ENCODE assay signal across 1 mouse cellular context in genomic region chr8:84976031-84976762, GRCm38 (mm10).
TF ChIP-seq lines count a peak whose summit lies in the region.

No protein-coding gene starts in this region.

TF ChIP-seq in CH12.LX, 34 proteins besides CTCF, POLR2A, EP300 and RAD21:
- TF ChIP-seq MAFK (IDR thresholded peaks at IDR 0.05; ENCODE audit: insufficient replicate concordance, low read length) (peak; percentile 65; the same call in 1 of the 2 replicates), E2F4 (IDR thresholded peaks at IDR 0.05; ENCODE audit: insufficient replicate concordance, low read depth, low read length) (no peak), CHD2 (IDR thresholded peaks at IDR 0.05; ENCODE audit: low read length) (peak; percentile 96), BHLHE40 (IDR thresholded peaks at IDR 0.05; ENCODE audit: low read depth, low read length) (peak; percentile 81), MAZ (IDR thresholded peaks at IDR 0.05; ENCODE audit: low read depth, low read length) (peak; percentile 98), ETS1 (conservative IDR thresholded peaks at IDR 0.05; ENCODE audit: low read depth, low read length) (peak; percentile 97), SMC3 (IDR thresholded peaks at IDR 0.05; ENCODE audit: low read depth, low read length) (peak; percentile 40), MAX (IDR thresholded peaks at IDR 0.05; ENCODE audit: low read length) (peak; percentile 48), RCOR1 (conservative IDR thresholded peaks at IDR 0.05; ENCODE audit: low read depth, low read length) (peak; percentile 78), MXI1 (IDR thresholded peaks at IDR 0.05; ENCODE audit: low read depth, low read length) (peak; percentile 91), NELFE (IDR thresholded peaks at IDR 0.05; ENCODE audit: low read depth, low read length) (peak; percentile 49; the same call in 1 of the 2 replicates), MEF2A (IDR thresholded peaks at IDR 0.05; ENCODE audit: borderline replicate concordance, low read depth, low read length) (peak; percentile 93), ZNF384 (IDR thresholded peaks at IDR 0.05; ENCODE audit: low read depth, low read length) (0 out of 2 replicates have a peak, but pooled peaks have one; percentile 33), SIN3A (IDR thresholded peaks at IDR 0.05; ENCODE audit: low read length) (peak; percentile 96), ZKSCAN1 (IDR thresholded peaks at IDR 0.05; ENCODE audit: borderline replicate concordance, low read depth, low read length) (peak; percentile 17; the same call in 1 of the 2 replicates), UBTF (IDR thresholded peaks at IDR 0.05; ENCODE audit: low read depth, low read length) (peak; percentile 95), GABPA (IDR thresholded peaks at IDR 0.05; ENCODE audit: insufficient replicate concordance, low read depth, low read length) (no peak), USF2 (conservative IDR thresholded peaks at IDR 0.05; ENCODE audit: low read depth, low read length) (no peak), NRF1 (IDR thresholded peaks at IDR 0.05; ENCODE audit: low read depth, low read length) (peak; percentile 78), HCFC1 (IDR thresholded peaks at IDR 0.05; ENCODE audit: low read depth, low read length) (peak; percentile 64), USF1 (IDR thresholded peaks at IDR 0.05; ENCODE audit: low read depth, low read length) (no peak), ZC3H11A (IDR thresholded peaks at IDR 0.05; ENCODE audit: low read depth, low read length) (no peak), KAT2A (IDR thresholded peaks at IDR 0.05; ENCODE audit: insufficient replicate concordance, low read length) (peak; percentile 86), CHD1 (IDR thresholded peaks at IDR 0.05; ENCODE audit: low read depth, low read length) (no peak; the same call in 1 of the 2 replicates), IRF4 (IDR thresholded peaks at IDR 0.05; ENCODE audit: low read depth, low read length) (peak; percentile 84), TBP (conservative IDR thresholded peaks at IDR 0.05; ENCODE audit: low read depth, low read length) (0 out of 2 replicates have a peak, but pooled peaks have one; percentile 56), ELF1 (IDR thresholded peaks at IDR 0.05; ENCODE audit: low read depth, low read length) (peak; percentile 81), TCF12 (IDR thresholded peaks at IDR 0.05; ENCODE audit: low read depth, low read length) (peak; percentile 94), ZMIZ1 (IDR thresholded peaks at IDR 0.05; ENCODE audit: low read depth, low read length) (peak; percentile 89)
TF ChIP-seq in CH12.LX: peak in this region for 23.
